Mouse (Mus musculus): ENCODE results near the gene Gm11060. TPM values are rescaled to one million over a fixed set of nuclear protein-coding genes. Genes with fewer than 3 reads are reported as not detected.

The Gm11060 gene
- polyA plus RNA-seq (2016; fragmentation: Nextera tagmentation; extraction: Ambion mirVana): not detected in 2 replicates

- Histone ChIP-seq H3K4me3 (no peak within 1 kb of the TSS), H3K36me3 (no peaks in the 10 kb centered on the region), H3K27ac (no peak within 1 kb of the TSS), H3K9me3 (no peaks in the 10 kb centered on the region), H3K4me1 (replicated peaks) (no peaks in the 10 kb centered on the region), H3K27me3 (ENCODE audit: insufficient read depth, poor library complexity, severe bottlenecking) (no peaks in the 10 kb centered on the region)
- DNase-seq (ENCODE audit: low spot score): no peak
- WGBS: 85% methylated on average over 2 of the region's 2 CpGs
Observed at GRCm38 (mm10) chr2:105091718-105092117, at the start of gene Gm11060. Gene Gm11060, plus strand, starts transcription at chr2:105092018.

GRCm38 (mm10) chr2:105043152-105043551, 48.7 kb upstream of the Gm11060 start:
- DNase-seq (ENCODE audit: low spot score): no peak
- WGBS: 87% methylated on average over 4 of the region's 4 CpGs

GRCm38 (mm10) chr2:105048301-105048700, 43.5 kb upstream of the Gm11060 start:
- WGBS: 52% methylated on average over 1 of the region's 1 CpGs
- no peaks in the 10 kb centered on the region for H3K27me3 ChIP-seq (ENCODE audit: insufficient read depth, poor library complexity, severe bottlenecking)
- no peak for DNase-seq (ENCODE audit: low spot score)
- H3K9me3 ChIP-seq: no peaks in the 10 kb centered on the region
- H3K4me1 ChIP-seq (replicated peaks): 0 out of 2 replicates have a peak, but pooled peaks cover 3% of the 10 kb centered on the region
- H3K36me3 ChIP-seq: no peaks in the 10 kb centered on the region
- no peak overlapping the region for H3K4me3 ChIP-seq
- no peak overlapping the region for H3K27ac ChIP-seq

More at GRCm38 (mm10) chr2:105043152-105043551, 48.7 kb upstream of the Gm11060 start:
- no peak overlapping the region for H3K4me3 ChIP-seq
- H3K36me3 ChIP-seq: no peaks in the 10 kb centered on the region
- 0 out of 2 replicates have a peak, but pooled peaks cover under 1% of the 10 kb centered on the region for H3K4me1 ChIP-seq (replicated peaks)
- no peak overlapping the region for H3K27ac ChIP-seq
- H3K9me3 ChIP-seq: no peaks in the 10 kb centered on the region
- H3K27me3 ChIP-seq (ENCODE audit: insufficient read depth, poor library complexity, severe bottlenecking): no peaks in the 10 kb centered on the region

- Histone ChIP-seq H3K36me3 (no peaks in the 10 kb centered on the region), H3K4me3 (no peak overlapping the region), H3K9me3 (no peaks in the 10 kb centered on the region), H3K4me1 (replicated peaks) (no peaks in the 10 kb centered on the region), H3K27me3 (ENCODE audit: insufficient read depth, poor library complexity, severe bottlenecking) (no peaks in the 10 kb centered on the region), H3K27ac (no peak overlapping the region)
- no peak for DNase-seq (ENCODE audit: low spot score)
- 70% methylated on average over 1 of the region's 1 CpGs for WGBS
Observed at GRCm38 (mm10) chr2:105055529-105055928, 36.3 kb upstream of the Gm11060 start.

GRCm38 (mm10) chr2:105058577-105059116, 33.2 kb upstream of the Gm11060 start:
- Histone ChIP-seq H3K27ac (no peak overlapping the region), H3K36me3 (no peaks in the 10 kb centered on the region), H3K9me3 (no peaks in the 10 kb centered on the region), H3K4me1 (replicated peaks) (0 out of 2 replicates have a peak, but pooled peaks cover 5% of the 10 kb centered on the region), H3K4me3 (no peak overlapping the region), H3K27me3 (ENCODE audit: insufficient read depth, poor library complexity, severe bottlenecking) (no peaks in the 10 kb centered on the region)
- DNase-seq (ENCODE audit: low spot score): no peak
- WGBS: 81% methylated on average over 7 of the region's 7 CpGs

GRCm38 (mm10) chr2:105062741-105063372, 29.0 kb upstream of the Gm11060 start:
- H3K27me3 ChIP-seq (ENCODE audit: insufficient read depth, poor library complexity, severe bottlenecking): no peaks in the 10 kb centered on the region
- H3K36me3 ChIP-seq: no peaks in the 10 kb centered on the region
- no peak for DNase-seq (ENCODE audit: low spot score)
- 61% methylated on average over 7 of the region's 7 CpGs for WGBS
- 0 out of 2 replicates have a peak, but pooled peaks cover 5% of the 10 kb centered on the region for H3K4me1 ChIP-seq (replicated peaks)
- no peaks in the 10 kb centered on the region for H3K9me3 ChIP-seq
- no peak overlapping the region for H3K27ac ChIP-seq
- no peak overlapping the region for H3K4me3 ChIP-seq

- DNase-seq (ENCODE audit: low spot score): no peak
- Histone ChIP-seq H3K4me3 (no peak overlapping the region), H3K4me1 (replicated peaks) (no peaks in the 10 kb centered on the region), H3K36me3 (no peaks in the 10 kb centered on the region), H3K27me3 (ENCODE audit: insufficient read depth, poor library complexity, severe bottlenecking) (no peaks in the 10 kb centered on the region), H3K27ac (no peak overlapping the region), H3K9me3 (no peaks in the 10 kb centered on the region)
- WGBS: 79% methylated on average over 4 of the region's 4 CpGs
Observed at GRCm38 (mm10) chr2:105072496-105072895, 19.3 kb upstream of the Gm11060 start.

GRCm38 (mm10) chr2:105074196-105074595, 17.6 kb upstream of the Gm11060 start:
- Histone ChIP-seq H3K4me1 (replicated peaks) (no peaks in the 10 kb centered on the region), H3K4me3 (no peak overlapping the region), H3K36me3 (no peaks in the 10 kb centered on the region), H3K9me3 (no peaks in the 10 kb centered on the region), H3K27ac (no peak overlapping the region), H3K27me3 (ENCODE audit: insufficient read depth, poor library complexity, severe bottlenecking) (no peaks in the 10 kb centered on the region)
- WGBS: 56% methylated on average over 4 of the region's 4 CpGs
- DNase-seq (ENCODE audit: low spot score): no peak

GRCm38 (mm10) chr2:105075809-105076208, 16.0 kb upstream of the Gm11060 start:
- 83% methylated on average over 5 of the region's 5 CpGs for WGBS
- no peaks in the 10 kb centered on the region for H3K27me3 ChIP-seq (ENCODE audit: insufficient read depth, poor library complexity, severe bottlenecking)
- no peaks in the 10 kb centered on the region for H3K36me3 ChIP-seq
- no peak overlapping the region for H3K27ac ChIP-seq
- no peaks in the 10 kb centered on the region for H3K4me1 ChIP-seq (replicated peaks)
- H3K4me3 ChIP-seq: no peak overlapping the region
- no peak for DNase-seq (ENCODE audit: low spot score)
- no peaks in the 10 kb centered on the region for H3K9me3 ChIP-seq

- Histone ChIP-seq H3K27me3 (ENCODE audit: insufficient read depth, poor library complexity, severe bottlenecking) (no peaks in the 10 kb centered on the region), H3K27ac (no peak overlapping the region), H3K9me3 (no peaks in the 10 kb centered on the region), H3K36me3 (no peaks in the 10 kb centered on the region), H3K4me1 (replicated peaks) (no peaks in the 10 kb centered on the region), H3K4me3 (no peak overlapping the region)
- no peak for DNase-seq (ENCODE audit: low spot score)
- WGBS: 88% methylated on average over 7 of the region's 7 CpGs
Observed at GRCm38 (mm10) chr2:105077151-105077550, 14.7 kb upstream of the Gm11060 start.

GRCm38 (mm10) chr2:105082256-105082790, 9.5 kb upstream of the Gm11060 start:
- Histone ChIP-seq H3K36me3 (no peaks in the 10 kb centered on the region), H3K9me3 (no peaks in the 10 kb centered on the region), H3K27ac (no peak overlapping the region), H3K27me3 (ENCODE audit: insufficient read depth, poor library complexity, severe bottlenecking) (no peaks in the 10 kb centered on the region), H3K4me3 (no peak overlapping the region), H3K4me1 (replicated peaks) (no peaks in the 10 kb centered on the region)
- no peak for DNase-seq (ENCODE audit: low spot score)
- 31% methylated on average over 9 of the region's 9 CpGs for WGBS

- 83% methylated on average over 4 of the region's 4 CpGs for WGBS
- Histone ChIP-seq H3K9me3 (no peaks in the 10 kb centered on the region), H3K4me1 (replicated peaks) (no peaks in the 10 kb centered on the region), H3K4me3 (no peak overlapping the region), H3K27ac (no peak overlapping the region), H3K36me3 (no peaks in the 10 kb centered on the region), H3K27me3 (ENCODE audit: insufficient read depth, poor library complexity, severe bottlenecking) (no peaks in the 10 kb centered on the region)
- no peak for DNase-seq (ENCODE audit: low spot score)
Observed at GRCm38 (mm10) chr2:105084035-105084434, 7.8 kb upstream of the Gm11060 start.

GRCm38 (mm10) chr2:105086081-105086480, 5.7 kb upstream of the Gm11060 start:
- Histone ChIP-seq H3K4me1 (replicated peaks) (no peaks in the 10 kb centered on the region), H3K9me3 (no peaks in the 10 kb centered on the region), H3K36me3 (no peaks in the 10 kb centered on the region), H3K27ac (no peak overlapping the region), H3K27me3 (ENCODE audit: insufficient read depth, poor library complexity, severe bottlenecking) (no peaks in the 10 kb centered on the region), H3K4me3 (no peak overlapping the region)
- WGBS: 94% methylated on average over 3 of the region's 3 CpGs
- DNase-seq (ENCODE audit: low spot score): no peak

Measured in hindbrain, embryonic 10.5 days (tissue).